Mouse (Mus musculus) spleen, adult 2 months (tissue): ENCODE measurements around the gene Apba2. TPM values are rescaled to one million over a fixed set of nuclear protein-coding genes. Genes with fewer than 3 reads are reported as not detected.

Experiments used
- DNase-seq, 2 experiments: peaks; one replicate each; pipeline versions ENCODE4 v3.0.0 to v3.0.0-alpha.2; 2012 to 2021; ENCODE audit warnings: low spot score in 2 of 2, low read depth in 1 of 2
- H3K27ac ChIP-seq: fragments of 200-500 bp; 2 replicates; pipeline ENCODE4 v1.5.1; 2012; ENCODE audit warnings: low read length, inconsistent platforms; ENCODE audit not compliant: insufficient read depth
- H3K27me3 ChIP-seq: fragments of 200-500 bp; 2 replicates; pipeline ENCODE4 v1.6.1; 2012; ENCODE audit warnings: mild to moderate bottlenecking, moderate library complexity, low read length, inconsistent platforms; ENCODE audit not compliant: control insufficient read depth, insufficient read depth
- H3K36me3 ChIP-seq: fragments of 200-500 bp; 2 replicates; pipeline ENCODE4 v1.6.1; 2012; ENCODE audit warnings: mild to moderate bottlenecking, low read length, inconsistent platforms; ENCODE audit not compliant: control insufficient read depth, insufficient read depth
- H3K4me1 ChIP-seq: fragments of 200-500 bp; 2 replicates; pipeline ENCODE4 v1.6.1; 2011; ENCODE audit warnings: inconsistent platforms; ENCODE audit not compliant: control insufficient read depth, insufficient read depth, insufficient read length
- H3K4me3 ChIP-seq: fragments of 200-500 bp; 2 replicates; pipeline ENCODE4 v1.5.1; 2011; ENCODE audit warnings: mild to moderate bottlenecking, inconsistent platforms; ENCODE audit not compliant: insufficient read depth, insufficient read length; ENCODE audit errors: extremely low read depth
- CTCF ChIP-seq: fragments of 200-500 bp; IDR thresholded peaks from 2 replicates; pipeline ENCODE4 v1.5.1; 2011; ENCODE audit warnings: mild to moderate bottlenecking, inconsistent platforms; ENCODE audit not compliant: insufficient read depth, insufficient read length, insufficient replicate concordance; ENCODE audit errors: extremely low read depth
- POLR2A ChIP-seq: fragments of 200-500 bp; IDR thresholded peaks from 2 replicates; pipeline ENCODE4 v1.6.1; 2011; ENCODE audit warnings: low read depth, low read length, inconsistent platforms
- WGBS: fragments of 180-500 bp; shearing (Covaris S2); methylation state at CpG from one replicate; pipeline ENCODE4 v1.1.7; 2018; 5-methylcytosine and 5-hydroxymethylcytosine counted together
- polyA plus RNA-seq: library from polyadenylated mRNA; depleted of rRNA; stranded (reverse); fragments of >200 nt; gene quantifications from 2 replicates; pipeline ENCODE4 v1.2.3, GENCODE M21; 2012

Apba2 gene
- polyA plus RNA-seq, 1 experiment = 0.18 TPM

GRCm38 (mm10) chr7:64765595-64765994 lies 264.1 kb downstream of the Apba2 start:
- Histone ChIP-seq H3K27ac (no peak overlapping the region), H3K36me3 (no peaks in the 10 kb centered on the region), H3K4me1 (no peaks in the 10 kb centered on the region), H3K27me3 (no peaks in the 10 kb centered on the region), H3K4me3 (no peak overlapping the region)
- 88% methylated on average over 3 of the region's 3 CpGs for WGBS
- no peak for TF ChIP-seq POLR2A
- no peak for TF ChIP-seq CTCF
- DNase-seq = no peak

GRCm38 (mm10) chr7:64769768-64770167 lies 268.3 kb downstream of the Apba2 start:
- 70% methylated on average over 7 of the region's 7 CpGs for whole genome bisulfite sequencing
- H3K27ac ChIP-seq = no peak overlapping the region
- no peaks in the 10 kb centered on the region for H3K27me3 ChIP-seq
- no peak overlapping the region for H3K4me3 ChIP-seq
- H3K4me1 ChIP-seq = no peaks in the 10 kb centered on the region
- no peaks in the 10 kb centered on the region for H3K36me3 ChIP-seq
- TF ChIP-seq CTCF (no peak), POLR2A (no peak)
- no peak for DNase-seq

GRCm38 (mm10) chr7:64770779-64771390 lies 269.4 kb downstream of the Apba2 start:
- H3K27ac ChIP-seq = no peak overlapping the region
- no peaks in the 10 kb centered on the region for H3K4me1 ChIP-seq
- TF ChIP-seq CTCF (no peak), POLR2A (no peak)
- no peaks in the 10 kb centered on the region for H3K36me3 ChIP-seq
- WGBS = 76% methylated on average over 8 of the region's 8 CpGs
- H3K27me3 ChIP-seq = no peaks in the 10 kb centered on the region
- DNase-seq = no peak
- H3K4me3 ChIP-seq = no peak overlapping the region

GRCm38 (mm10) chr7:64773465-64773864 lies 272.0 kb downstream of the Apba2 start:
- TF ChIP-seq CTCF (no peak), POLR2A (no peak)

GRCm38 (mm10) chr7:64776708-64777489 lies 275.4 kb downstream of the Apba2 start:
- H3K4me3 ChIP-seq = no peak overlapping the region
- H3K27ac ChIP-seq = no peak overlapping the region
- TF ChIP-seq CTCF = no peak
- no peaks in the 10 kb centered on the region for H3K36me3 ChIP-seq
- DNase-seq = no peak
- WGBS = 85% methylated on average over 13 of the region's 13 CpGs
- H3K4me1 ChIP-seq = no peaks in the 10 kb centered on the region
- no peaks in the 10 kb centered on the region for H3K27me3 ChIP-seq

More at GRCm38 (mm10) chr7:64773465-64773864, 272.0 kb downstream of the Apba2 start:
- H3K27me3 ChIP-seq = no peaks in the 10 kb centered on the region
- no peaks in the 10 kb centered on the region for H3K36me3 ChIP-seq
- H3K4me3 ChIP-seq = no peak overlapping the region
- WGBS = 56% methylated on average over 10 of the region's 10 CpGs
- no peak for DNase-seq
- H3K27ac ChIP-seq = no peak overlapping the region
- H3K4me1 ChIP-seq = no peaks in the 10 kb centered on the region

GRCm38 (mm10) chr7:64779501-64779900 lies 278.0 kb downstream of the Apba2 start:
- DNase-seq = no peak
- WGBS = 42% methylated on average over 4 of the region's 4 CpGs
- no peak overlapping the region for H3K4me3 ChIP-seq
- H3K27me3 ChIP-seq = no peaks in the 10 kb centered on the region
- no peaks in the 10 kb centered on the region for H3K4me1 ChIP-seq
- H3K36me3 ChIP-seq = no peaks in the 10 kb centered on the region
- no peak overlapping the region for H3K27ac ChIP-seq
- TF ChIP-seq POLR2A = no peak
- TF ChIP-seq CTCF = no peak

- Histone ChIP-seq H3K27me3 (no peaks in the 10 kb centered on the region), H3K4me3 (no peak overlapping the region), H3K36me3 (no peaks in the 10 kb centered on the region), H3K4me1 (no peaks in the 10 kb centered on the region), H3K27ac (no peak overlapping the region)
- no peak for TF ChIP-seq CTCF
- no peak for TF ChIP-seq POLR2A
- no peak for DNase-seq
- WGBS = 79% methylated on average over 3 of the region's 3 CpGs
Measured at GRCm38 (mm10) chr7:64785040-64785439, 283.5 kb downstream of the Apba2 start.
